Mouse (Mus musculus) ovary, postnatal 36 days (tissue): ENCODE results near the gene Pecr.
"Not testable (repeated sequence)": the region's sequence is repeated elsewhere in the genome, so short reads cannot be mapped to it uniquely, and the experiment has no call there.

Source experiments
- DNase-seq: peaks from one replicate; pipeline ENCODE4 v3.0.0; 2022; ENCODE audit warnings: low spot score, mixed read lengths

Gene Pecr

GRCm38 (mm10) chr1:72287893-72288292 lies 3.8 kb upstream of the Pecr start:
- no peak for DNase-seq

- DNase-seq, result no peak
Measured at GRCm38 (mm10) chr1:72286904-72287303, 2.8 kb upstream of the Pecr start.

- DNase-seq, result no peak
Measured at GRCm38 (mm10) chr1:72284539-72284938, 425 bp upstream of the Pecr start.

- DNase-seq, result no peak
Measured at GRCm38 (mm10) chr1:72282604-72283003, 1.5 kb downstream of the Pecr start.

- DNase-seq, result no peak
Measured at GRCm38 (mm10) chr1:72278085-72278484, 6.0 kb downstream of the Pecr start.

- no peak for DNase-seq
Measured at GRCm38 (mm10) chr1:72263099-72263498, 21.0 kb downstream of the Pecr start.

- DNase-seq, result no peak
Measured at GRCm38 (mm10) chr1:72256381-72257256, 27.5 kb downstream of the Pecr start.

- DNase-seq, result no peak
Measured at GRCm38 (mm10) chr1:72255854-72256175, 28.3 kb downstream of the Pecr start.

- peak; percentile 41 for DNase-seq
Measured at GRCm38 (mm10) chr1:72255062-72255853, 28.9 kb downstream of the Pecr start.

- DNase-seq, result peak; percentile 90
Measured at GRCm38 (mm10) chr1:72254545-72255061, 29.5 kb downstream of the Pecr start.

- peak; percentile 19 for DNase-seq
Measured at GRCm38 (mm10) chr1:72253881-72254491, 30.1 kb downstream of the Pecr start.

- DNase-seq, result no peak
Measured at GRCm38 (mm10) chr1:72251806-72252205, 32.3 kb downstream of the Pecr start.

- DNase-seq, result not testable (repeated sequence)
Measured at GRCm38 (mm10) chr1:72248226-72248737, 35.8 kb downstream of the Pecr start.

GRCm38 (mm10) chr1:72244317-72245036 lies 39.6 kb downstream of the Pecr start:
- DNase-seq, result no peak

GRCm38 (mm10) chr1:72243656-72244316 lies 40.3 kb downstream of the Pecr start:
- DNase-seq, result peak; percentile 96

GRCm38 (mm10) chr1:72242581-72243143 lies 41.5 kb downstream of the Pecr start:
- DNase-seq, result no peak

- DNase-seq, result not testable (repeated sequence)
Measured at GRCm38 (mm10) chr1:72239113-72239512, 45.0 kb downstream of the Pecr start.

GRCm38 (mm10) chr1:72238016-72238580 lies 46.0 kb downstream of the Pecr start:
- DNase-seq, result no peak

- no peak for DNase-seq
Measured at GRCm38 (mm10) chr1:72237007-72237775, 46.9 kb downstream of the Pecr start.
